Mouse (Mus musculus): ENCODE measurements around the gene Bend6.
"Not testable (repeated sequence)": the region's sequence is repeated elsewhere in the genome, so short reads cannot be mapped to it uniquely, and the experiment has no call there.

Bend6 gene

GRCm38 (mm10) chr1:33906216-33906615 is 1.4 kb downstream of the Bend6 start:
- DNase-seq = peak; percentile 58

GRCm38 (mm10) chr1:33903587-33903986 is 4.0 kb downstream of the Bend6 start:
- no peak for DNase-seq

GRCm38 (mm10) chr1:33900175-33900574 is 7.4 kb downstream of the Bend6 start:
- no peak for DNase-seq

GRCm38 (mm10) chr1:33898373-33898772 is 9.2 kb downstream of the Bend6 start:
- DNase-seq = no peak

GRCm38 (mm10) chr1:33897426-33897825 is 10.2 kb downstream of the Bend6 start:
- peak; percentile 60 for DNase-seq

GRCm38 (mm10) chr1:33896666-33897065 is 10.9 kb downstream of the Bend6 start:
- peak; percentile 66 for DNase-seq

GRCm38 (mm10) chr1:33896116-33896515 is 11.5 kb downstream of the Bend6 start:
- DNase-seq = no peak

- DNase-seq = peak; percentile 35
These were observed 14.8 kb downstream of the Bend6 start for GRCm38 (mm10) chr1:33892784-33893183.

- DNase-seq = no peak
These were observed 24.3 kb downstream of the Bend6 start for GRCm38 (mm10) chr1:33883102-33883839.

GRCm38 (mm10) chr1:33878170-33878569 is 29.4 kb downstream of the Bend6 start:
- no peak for DNase-seq

- DNase-seq = no peak
These were observed 31.2 kb downstream of the Bend6 start for GRCm38 (mm10) chr1:33876416-33876815.

GRCm38 (mm10) chr1:33875691-33876090 is 31.9 kb downstream of the Bend6 start:
- no peak for DNase-seq

GRCm38 (mm10) chr1:33873561-33873960 is 34.1 kb downstream of the Bend6 start:
- no peak for DNase-seq

- DNase-seq = no peak
These were observed 38.2 kb downstream of the Bend6 start for GRCm38 (mm10) chr1:33869437-33869836.

- DNase-seq = peak; percentile 45
These were observed 38.6 kb downstream of the Bend6 start for GRCm38 (mm10) chr1:33869031-33869430.

- no peak for DNase-seq
These were observed 60.8 kb downstream of the Bend6 start for GRCm38 (mm10) chr1:33846807-33847206.

- no peak for DNase-seq
These were observed 63.8 kb downstream of the Bend6 start for GRCm38 (mm10) chr1:33843823-33844222.

- DNase-seq = not testable (repeated sequence)
These were observed 68.7 kb downstream of the Bend6 start for GRCm38 (mm10) chr1:33838952-33839351.

- no peak for DNase-seq
These were observed 77.0 kb downstream of the Bend6 start for GRCm38 (mm10) chr1:33830586-33830985.

GRCm38 (mm10) chr1:33817931-33818330 is 89.7 kb downstream of the Bend6 start:
- DNase-seq = no peak

- peak; percentile 93 for DNase-seq
These were observed 93.5 kb downstream of the Bend6 start, which contains the start of gene Zfp451 for GRCm38 (mm10) chr1:33813868-33814794. Gene Zfp451, minus strand, starts transcription at chr1:33814595.

- DNase-seq = peak; percentile 18
These were observed 94.1 kb downstream of the Bend6 start for GRCm38 (mm10) chr1:33813495-33813867.

- no peak for DNase-seq
These were observed 104.3 kb downstream of the Bend6 start for GRCm38 (mm10) chr1:33803323-33803722.

Data from cerebellum, adult 11-12 months (tissue).